Mouse (Mus musculus): ENCODE results near the gene Phyhd1. TPM values are rescaled to one million over a fixed set of nuclear protein-coding genes. Genes with fewer than 3 reads are reported as not detected.

Phyhd1 gene
- total and polyA plus RNA-seq, 3 experiments, result 0.19 to 1.6 TPM; not detected in 1

- Histone ChIP-seq H3K27me3 (ENCODE audit: control insufficient read depth in 1 of 2, insufficient read depth in 2 of 2, low read length in 2 of 2) (no peaks in the 10 kb centered on the region), H3K9me3 (replicated peaks; ENCODE audit: insufficient read depth, low read length) (no peaks in the 10 kb centered on the region), H3K4me3 (ENCODE audit: control insufficient read depth in 1 of 2, insufficient read depth in 1 of 2, low read depth in 2 of 2, low read length in 2 of 2) (no peak overlapping the region), H3K79me2 (ENCODE audit: control insufficient read depth, insufficient read depth, low read length, poor library complexity) (no peaks in the 10 kb centered on the region), H3K27ac (ENCODE audit: control insufficient read depth, low read depth, low read length) (no peak overlapping the region), H3K4me1 (ENCODE audit: control insufficient read depth in 1 of 2, insufficient read depth in 2 of 2, low read length in 2 of 2) (no peaks in the 10 kb centered on the region), H3K36me3 (ENCODE audit: control insufficient read depth in 1 of 2, insufficient read depth in 2 of 2, low read length in 2 of 2) (peaks cover 0 to 46% of the 10 kb centered on the region in 2 experiments; a peak in 2 of 4 replicates), H3K9ac (ENCODE audit: control insufficient read depth, low read depth, low read length, poor library complexity, severe bottlenecking) (no peak overlapping the region)
- no peak for TF ChIP-seq RCOR1 (IDR thresholded peaks at IDR 0.05; ENCODE audit: low read depth, low read length)
- no peak for DNase-seq (ENCODE audit: low read depth, low spot score)
Observed at GRCm38 (mm10) chr2:30306087-30306486, 40.1 kb downstream of the Phyhd1 start.

GRCm38 (mm10) chr2:30309351-30309750 is 43.3 kb downstream of the Phyhd1 start:
- peaks cover 0 to 41% of the 10 kb centered on the region in 2 experiments; a peak in 2 of 4 replicates for H3K36me3 ChIP-seq (ENCODE audit: control insufficient read depth in 1 of 2, insufficient read depth in 2 of 2, low read length in 2 of 2)
- TF ChIP-seq KAT2A (conservative IDR thresholded peaks at IDR 0.05; ENCODE audit: low read depth, low read length) (no peak), CTCF (IDR thresholded peaks at IDR 0.05 in 2 of 3, conservative IDR thresholded peaks at IDR 0.05 in 1 of 3; ENCODE audit: control insufficient read depth in 1 of 3, insufficient read depth in 1 of 3, low read depth in 2 of 3, low read length in 3 of 3, poor library complexity in 1 of 3, severe bottlenecking in 1 of 3) (no peak), NRF1 (IDR thresholded peaks at IDR 0.05; ENCODE audit: insufficient read depth, low read depth, low read length, poor library complexity, severe bottlenecking) (no peak), EP300 (IDR thresholded peaks at IDR 0.05; ENCODE audit: low read depth in 1 of 2, low read length in 2 of 2) (peak; percentile 66 to 78; a peak in 3 of 4 replicates), RCOR1 (IDR thresholded peaks at IDR 0.05; ENCODE audit: low read depth, low read length) (no peak), ZNF384 (IDR thresholded peaks at IDR 0.05; ENCODE audit: low read depth, low read length) (no peak), GATA1 (IDR thresholded peaks at IDR 0.05; ENCODE audit: low read depth, low read length) (peak; percentile 49), MYC (IDR thresholded peaks at IDR 0.05; ENCODE audit: low read depth, low read length) (no peak), MYB (IDR thresholded peaks at IDR 0.05; ENCODE audit: low read depth, low read length) (0 out of 2 replicates have a peak, but pooled peaks have one; percentile 36), ELF1 (IDR thresholded peaks at IDR 0.05; ENCODE audit: low read depth, low read length) (no peak), ZMIZ1 (IDR thresholded peaks at IDR 0.05; ENCODE audit: low read depth, low read length) (no peak), E2F4 (IDR thresholded peaks at IDR 0.05; ENCODE audit: borderline replicate concordance, low read depth, low read length) (no peak), TAL1 (IDR thresholded peaks at IDR 0.05; ENCODE audit: low read length) (peak; percentile 52), CHD1 (IDR thresholded peaks at IDR 0.05; ENCODE audit: low read depth, low read length) (no peak)
- peak; percentile 42 for DNase-seq (ENCODE audit: low read depth, low spot score)
- H3K27me3 ChIP-seq (ENCODE audit: control insufficient read depth in 1 of 2, insufficient read depth in 2 of 2, low read length in 2 of 2), result no peaks in the 10 kb centered on the region
- H3K9me3 ChIP-seq (replicated peaks; ENCODE audit: insufficient read depth, low read length), result no peaks in the 10 kb centered on the region
- no peaks in the 10 kb centered on the region for H3K4me1 ChIP-seq (ENCODE audit: control insufficient read depth in 1 of 2, insufficient read depth in 2 of 2, low read length in 2 of 2)
- no peak overlapping the region for H3K9ac ChIP-seq (ENCODE audit: control insufficient read depth, low read depth, low read length, poor library complexity, severe bottlenecking)
- no peak overlapping the region for H3K4me3 ChIP-seq (ENCODE audit: control insufficient read depth in 1 of 2, insufficient read depth in 1 of 2, low read depth in 2 of 2, low read length in 2 of 2)
- H3K79me2 ChIP-seq (ENCODE audit: control insufficient read depth, insufficient read depth, low read length, poor library complexity), result no peaks in the 10 kb centered on the region
- H3K27ac ChIP-seq (ENCODE audit: control insufficient read depth, low read depth, low read length), result no peak overlapping the region

GRCm38 (mm10) chr2:30311481-30311880 is 45.5 kb downstream of the Phyhd1 start:
- Histone ChIP-seq H3K36me3 (ENCODE audit: control insufficient read depth in 1 of 2, insufficient read depth in 2 of 2, low read length in 2 of 2) (peaks cover 0 to 33% of the 10 kb centered on the region in 2 experiments; a peak in 2 of 4 replicates), H3K9ac (ENCODE audit: control insufficient read depth, low read depth, low read length, poor library complexity, severe bottlenecking) (no peak overlapping the region), H3K79me2 (ENCODE audit: control insufficient read depth, insufficient read depth, low read length, poor library complexity) (no peaks in the 10 kb centered on the region), H3K9me3 (replicated peaks; ENCODE audit: insufficient read depth, low read length) (no peaks in the 10 kb centered on the region), H3K27ac (ENCODE audit: control insufficient read depth, low read depth, low read length) (no peak overlapping the region), H3K4me1 (ENCODE audit: control insufficient read depth in 1 of 2, insufficient read depth in 2 of 2, low read length in 2 of 2) (no peaks in the 10 kb centered on the region), H3K4me3 (ENCODE audit: control insufficient read depth in 1 of 2, insufficient read depth in 1 of 2, low read depth in 2 of 2, low read length in 2 of 2) (no peak overlapping the region), H3K27me3 (ENCODE audit: control insufficient read depth in 1 of 2, insufficient read depth in 2 of 2, low read length in 2 of 2) (no peaks in the 10 kb centered on the region)
- TF ChIP-seq ZKSCAN1 (IDR thresholded peaks at IDR 0.05; ENCODE audit: low read depth, low read length), result no peak
- TF ChIP-seq MYC (IDR thresholded peaks at IDR 0.05; ENCODE audit: low read depth, low read length), result no peak
- no peak for TF ChIP-seq ZNF384 (IDR thresholded peaks at IDR 0.05; ENCODE audit: low read depth, low read length)
- no peak for TF ChIP-seq TCF12 (IDR thresholded peaks at IDR 0.05; ENCODE audit: low read depth, low read length)
- TF ChIP-seq TAL1 (IDR thresholded peaks at IDR 0.05; ENCODE audit: low read length), result no peak
- TF ChIP-seq RAD21 (IDR thresholded peaks at IDR 0.05; ENCODE audit: low read depth, low read length), result no peak
- TF ChIP-seq HCFC1 (IDR thresholded peaks at IDR 0.05; ENCODE audit: low read depth, low read length), result no peak
- DNase-seq (ENCODE audit: low read depth, low spot score), result no peak

Measured in MEL (cell line).